Mouse (Mus musculus) olfactory bulb, adult 2 months (tissue): ENCODE data around the gene Olfml3.

ENCODE experiments used
- CTCF ChIP-seq: fragments of 200-500 bp; IDR thresholded peaks from 2 replicates; pipeline ENCODE4 v1.5.1; 2012; ENCODE audit warnings: low read depth, mild to moderate bottlenecking, low read length, moderate library complexity; ENCODE audit not compliant: insufficient read depth
- POLR2A ChIP-seq: fragments of 200-500 bp; IDR thresholded peaks from 2 replicates; pipeline ENCODE4 v1.6.1; 2012; ENCODE audit warnings: mild to moderate bottlenecking, low read depth, low read length, moderate library complexity; ENCODE audit not compliant: insufficient read depth

GRCm38 (mm10) chr3:103755351-103755750 is 17.6 kb upstream of the Olfml3 start:
- TF ChIP-seq POLR2A = no peak
- TF ChIP-seq CTCF = no peak
